Mouse (Mus musculus): ENCODE results near the gene Anp32b. TPM values are rescaled to one million over a fixed set of nuclear protein-coding genes. Genes with fewer than 3 reads are reported as not detected.

The Anp32b gene
- 100 to 1,000 TPM; 188 to 192 TPM for polyA plus RNA-seq (2012; fragmentation: generic; extraction: Trizol)

DNA sequence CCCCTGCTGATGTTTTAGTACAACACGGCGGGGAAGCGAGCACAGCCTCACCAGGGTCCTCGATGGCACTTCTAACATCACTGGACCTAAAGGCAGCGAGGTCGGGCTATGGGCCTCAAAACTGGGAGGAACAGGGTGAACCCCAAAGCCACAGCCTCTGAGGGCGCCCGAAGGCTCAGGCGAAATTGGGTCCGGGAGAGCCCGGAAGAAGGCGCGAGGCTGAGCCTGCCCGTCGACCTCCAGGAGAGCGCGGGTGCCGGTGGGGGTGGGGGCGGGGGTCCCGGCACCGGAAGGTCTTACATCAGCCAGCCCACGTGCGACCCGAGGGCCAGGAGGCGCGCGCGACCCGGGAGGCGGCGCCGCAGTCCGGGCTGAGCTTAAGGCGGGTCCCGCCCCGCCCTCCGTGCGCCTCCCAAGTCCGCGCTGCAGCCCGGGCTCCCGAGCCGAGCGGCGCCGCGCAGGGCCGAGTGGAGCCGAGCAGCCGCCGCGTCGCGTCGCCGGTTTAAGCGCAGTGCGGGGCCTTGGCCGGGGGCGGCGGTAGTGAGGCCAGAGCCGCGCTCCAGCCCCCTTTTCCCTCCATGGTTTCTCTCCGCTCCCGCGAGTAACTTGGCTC, at the start of gene Anp32b:
Gene Anp32b (plus strand): TSS at position 384 of the 613 bp plus-strand sequence.

GRCm38 (mm10) chr4:46413406-46413805, 37.3 kb upstream of the Anp32b start, which contains the start of gene Hemgn:
TSS of gene Hemgn (minus strand) at chr4:46413506.

DNA sequence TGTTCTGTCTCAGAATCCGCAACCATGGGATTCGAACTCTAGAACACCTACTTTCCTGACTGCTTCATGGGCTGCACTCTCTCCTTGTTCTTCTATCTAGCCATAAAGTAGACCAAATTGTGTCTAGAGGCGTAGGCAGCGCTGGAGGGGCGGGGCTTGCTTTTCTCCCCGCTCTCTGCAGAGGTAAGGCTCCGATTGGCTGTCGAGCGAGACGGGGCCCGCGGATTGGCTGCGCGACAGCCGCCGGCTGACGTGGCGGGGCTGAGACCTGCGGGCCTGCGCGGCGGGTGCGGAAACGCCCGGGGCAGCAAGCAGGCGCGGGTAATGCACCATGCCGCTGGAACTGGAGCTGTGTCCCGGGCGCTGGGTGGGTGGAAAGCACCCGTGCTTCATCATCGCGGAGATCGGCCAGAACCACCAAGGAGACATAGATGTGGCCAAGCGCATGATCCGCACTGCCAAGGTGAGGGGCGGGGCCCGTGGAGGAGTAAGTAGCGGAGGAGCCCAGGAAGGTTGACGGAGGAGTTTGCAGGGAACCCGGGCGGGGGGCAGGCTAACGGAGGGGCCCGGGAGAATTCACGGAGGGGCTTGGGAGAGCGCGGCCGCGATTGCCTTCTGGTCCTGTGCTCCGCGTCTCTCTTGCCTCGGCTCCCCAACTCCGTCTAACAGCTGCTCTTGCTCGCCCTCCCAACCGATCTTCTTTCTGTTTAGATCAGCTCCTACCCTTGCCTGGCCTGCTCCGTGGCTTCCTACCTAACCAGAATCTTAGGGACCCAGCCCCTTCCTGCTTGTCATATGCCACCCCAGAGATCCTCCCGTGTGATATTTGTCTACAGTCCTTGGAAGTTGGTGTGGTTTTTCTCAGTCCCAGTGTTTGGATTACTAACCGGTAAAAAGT, 38.6 kb downstream of the Anp32b start, which contains the start of gene Nans:
Gene Nans (plus strand): TSS at position 221 of the 898 bp plus-strand sequence.

Other genes with a start within 250 kb of the Anp32b start
- not detected for gene Foxe1, start 107.3 kb upstream of the Anp32b start, polyA plus RNA-seq (2012; fragmentation: generic; extraction: Trizol)
- gene Trmo, start 61.5 kb upstream of the Anp32b start, polyA plus RNA-seq (2012; fragmentation: generic; extraction: Trizol): 1 to 10 TPM; 1.9 to 4.4 TPM
- gene Hemgn, start 37.4 kb upstream of the Anp32b start, polyA plus RNA-seq (2012; fragmentation: generic; extraction: Trizol): under 1 TPM in 1 of 2 experiments, not detected in 1; 0.01 TPM
- 100 to 1,000 TPM in 1 of 2 experiments, 10 to 100 TPM in 1; 62.6 to 156 TPM for gene Nans, start 38.3 kb downstream of the Anp32b start, polyA plus RNA-seq (2012; fragmentation: generic; extraction: Trizol)
- gene Trim14, start 85.2 kb downstream of the Anp32b start, polyA plus RNA-seq (2012; fragmentation: generic; extraction: Trizol): under 1 TPM; 0.02 to 0.22 TPM
- not detected for gene Coro2a, start 151.3 kb downstream of the Anp32b start, polyA plus RNA-seq (2012; fragmentation: generic; extraction: Trizol)
- gene Tbc1d2, start 199.3 kb downstream of the Anp32b start, polyA plus RNA-seq (2012; fragmentation: generic; extraction: Trizol): under 1 TPM; 0.14 to 0.21 TPM